Mouse (Mus musculus): ENCODE results near the gene Kif16b.

Kif16b gene

DNA sequence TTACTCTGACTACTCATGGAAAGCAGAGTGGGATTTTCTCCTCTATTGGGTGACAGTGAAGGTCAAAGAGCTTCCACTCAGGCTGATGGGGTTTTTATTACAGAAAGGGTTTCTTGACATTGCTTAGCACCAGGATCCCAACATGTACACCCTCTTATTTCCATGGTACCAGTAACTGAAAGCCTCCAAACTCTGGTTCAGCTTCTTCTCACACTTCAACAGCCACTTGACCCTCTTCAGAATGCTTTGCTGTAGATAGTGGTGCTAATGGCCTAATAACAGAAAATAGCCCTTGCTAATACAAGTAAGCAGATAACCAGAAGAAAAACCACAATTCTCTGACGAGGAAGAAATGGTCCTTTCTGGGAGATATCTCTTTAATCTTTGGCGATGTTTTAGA is 259.6 kb downstream of the Kif16b start:
- no peak for DNase-seq

GRCm38 (mm10) chr2:142635606-142636304 is 265.6 kb downstream of the Kif16b start:
- no peak for DNase-seq

GRCm38 (mm10) chr2:142633996-142634559 is 267.3 kb downstream of the Kif16b start:
- DNase-seq = no peak

GRCm38 (mm10) chr2:142629523-142630312 is 271.6 kb downstream of the Kif16b start:
- no peak for DNase-seq

GRCm38 (mm10) chr2:142625756-142626155 is 275.6 kb downstream of the Kif16b start:
- no peak for DNase-seq

DNA sequence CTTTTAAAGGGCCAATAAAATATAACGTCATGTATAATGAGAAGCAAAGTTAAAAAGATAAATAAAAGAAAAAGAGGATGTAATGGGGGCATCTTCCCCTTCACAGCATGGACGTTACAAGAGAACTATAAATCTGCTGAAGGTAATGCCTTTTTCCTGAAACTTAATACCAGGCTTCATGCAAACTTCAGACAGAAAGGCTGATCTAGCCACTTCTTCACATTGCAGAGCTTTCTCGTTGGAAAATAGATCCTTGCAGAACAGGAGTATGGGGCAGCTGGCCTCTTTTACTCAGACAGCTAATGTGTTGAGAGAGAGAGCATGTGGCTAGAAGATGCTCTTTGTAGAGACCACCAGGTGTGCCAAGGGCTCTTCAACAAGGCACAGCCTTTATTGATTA is 276.2 kb downstream of the Kif16b start:
- DNase-seq = no peak

- no peak for DNase-seq
Measured at GRCm38 (mm10) chr2:142624254-142624653, 277.1 kb downstream of the Kif16b start.

- DNase-seq = no peak
Measured at GRCm38 (mm10) chr2:142621152-142621551, 280.2 kb downstream of the Kif16b start.

DNA sequence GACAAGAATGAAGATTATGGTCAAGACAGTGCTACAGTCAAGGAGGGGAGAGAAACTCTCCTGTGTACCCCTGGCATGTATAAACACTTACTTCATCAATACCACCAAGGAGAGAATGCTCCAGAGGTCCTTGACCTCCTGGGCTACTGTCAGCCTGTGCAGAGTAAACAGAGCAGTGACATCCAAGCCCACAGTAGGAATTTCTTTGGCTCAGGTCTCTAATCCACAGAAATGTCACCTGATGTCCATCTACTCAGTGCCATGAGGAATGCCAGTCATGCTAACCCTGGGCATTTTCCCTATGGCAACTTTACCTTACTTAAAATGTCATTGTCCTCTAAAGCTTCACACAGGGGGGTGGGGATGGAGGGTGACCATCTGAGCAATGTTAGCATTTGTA is 281.4 kb downstream of the Kif16b start:
- DNase-seq = no peak

DNA sequence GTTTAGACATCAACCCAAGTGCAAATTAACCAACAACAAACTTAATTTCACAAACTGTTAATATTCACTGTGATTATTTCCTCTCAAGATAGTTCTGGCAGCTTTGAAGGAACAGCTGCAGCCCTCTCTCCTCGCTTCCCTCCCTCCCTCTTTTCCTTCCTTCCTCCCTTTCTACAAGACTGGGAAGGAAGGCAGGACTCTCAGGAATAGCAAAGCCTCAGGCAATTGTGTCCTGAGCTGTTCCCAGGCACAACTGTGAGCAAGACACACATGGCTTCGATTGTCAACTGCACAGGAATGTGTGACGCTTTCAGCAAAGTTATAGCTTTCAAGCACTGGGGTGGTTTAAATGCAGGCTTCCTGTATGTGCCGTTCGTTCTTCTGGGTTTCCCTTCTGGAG is 286.8 kb downstream of the Kif16b start:
- no peak for DNase-seq

DNA sequence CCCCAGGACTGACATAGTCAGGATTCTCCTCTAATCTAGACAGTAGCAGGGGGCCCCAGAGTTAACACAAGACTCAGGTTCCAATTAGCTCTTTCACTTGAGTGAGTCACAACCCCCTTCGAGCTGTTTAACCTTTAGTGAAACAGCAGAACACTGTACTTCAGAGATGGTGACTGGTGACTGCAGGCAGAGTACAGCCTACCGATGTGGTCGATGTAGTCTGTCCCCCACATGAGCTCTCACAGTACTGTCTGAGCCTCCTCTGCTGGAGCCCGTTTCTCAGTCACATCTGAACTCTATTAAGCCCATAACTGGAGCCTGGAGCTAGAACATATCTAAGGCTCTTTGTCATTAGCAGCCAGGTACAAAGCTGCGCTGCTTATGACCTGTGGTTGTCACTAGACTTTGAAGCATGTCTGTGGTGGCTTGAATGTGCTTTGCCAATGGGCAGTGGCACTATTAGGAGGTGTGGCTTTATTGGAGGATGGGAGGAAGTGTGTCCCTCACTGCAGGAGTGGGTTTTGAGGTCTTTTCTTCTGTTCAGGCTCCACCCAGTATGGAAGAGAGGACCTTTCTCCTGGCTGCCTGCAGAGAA is 288.9 kb downstream of the Kif16b start:
- DNase-seq = no peak

DNA sequence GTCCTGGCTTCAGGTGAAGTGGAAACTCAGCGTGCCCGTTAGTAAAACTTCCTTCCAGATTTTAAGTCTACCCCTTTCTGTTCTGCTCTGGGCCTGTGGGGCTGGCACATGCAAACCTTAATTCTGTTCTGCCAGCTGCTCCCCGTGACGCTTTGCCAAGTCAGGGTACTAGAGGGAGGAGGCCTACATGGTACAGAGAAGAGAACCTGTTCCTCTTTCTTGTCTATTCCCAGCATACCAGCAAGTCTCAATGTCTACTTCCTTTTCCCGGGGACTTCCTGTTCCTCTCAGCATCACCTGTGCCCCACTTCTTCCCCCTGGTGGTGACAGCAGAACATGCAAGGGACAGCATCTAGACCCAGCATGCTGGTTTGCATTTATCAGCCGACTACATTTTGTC is 290.2 kb downstream of the Kif16b start:
- DNase-seq = no peak

GRCm38 (mm10) chr2:142610206-142610605 is 291.1 kb downstream of the Kif16b start:
- DNase-seq = no peak

DNA sequence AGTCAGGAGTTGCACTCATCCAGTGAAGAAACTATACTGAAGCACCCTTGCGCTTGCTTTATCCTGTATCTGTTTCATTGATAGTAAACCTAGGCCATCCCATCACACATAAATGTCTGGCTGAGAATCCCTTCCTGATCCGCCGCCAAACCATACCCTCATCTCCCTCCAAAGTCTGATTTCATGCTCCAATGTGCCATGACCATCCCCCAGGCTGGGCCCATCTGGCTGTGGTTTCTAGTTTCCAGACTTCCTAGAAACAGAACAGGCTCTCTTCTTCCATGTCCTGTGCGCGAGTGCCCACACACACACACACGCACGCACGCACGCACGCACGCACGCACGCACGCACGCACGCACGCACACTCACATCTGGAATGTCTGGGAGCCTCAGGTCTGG is 292.6 kb downstream of the Kif16b start:
- DNase-seq = no peak

- DNase-seq = no peak
Measured at GRCm38 (mm10) chr2:142604762-142605161, 296.6 kb downstream of the Kif16b start.

- DNase-seq = no peak
Measured at GRCm38 (mm10) chr2:142603210-142603609, 298.1 kb downstream of the Kif16b start.

GRCm38 (mm10) chr2:142599235-142599634 is 302.1 kb downstream of the Kif16b start:
- no peak for DNase-seq

DNA sequence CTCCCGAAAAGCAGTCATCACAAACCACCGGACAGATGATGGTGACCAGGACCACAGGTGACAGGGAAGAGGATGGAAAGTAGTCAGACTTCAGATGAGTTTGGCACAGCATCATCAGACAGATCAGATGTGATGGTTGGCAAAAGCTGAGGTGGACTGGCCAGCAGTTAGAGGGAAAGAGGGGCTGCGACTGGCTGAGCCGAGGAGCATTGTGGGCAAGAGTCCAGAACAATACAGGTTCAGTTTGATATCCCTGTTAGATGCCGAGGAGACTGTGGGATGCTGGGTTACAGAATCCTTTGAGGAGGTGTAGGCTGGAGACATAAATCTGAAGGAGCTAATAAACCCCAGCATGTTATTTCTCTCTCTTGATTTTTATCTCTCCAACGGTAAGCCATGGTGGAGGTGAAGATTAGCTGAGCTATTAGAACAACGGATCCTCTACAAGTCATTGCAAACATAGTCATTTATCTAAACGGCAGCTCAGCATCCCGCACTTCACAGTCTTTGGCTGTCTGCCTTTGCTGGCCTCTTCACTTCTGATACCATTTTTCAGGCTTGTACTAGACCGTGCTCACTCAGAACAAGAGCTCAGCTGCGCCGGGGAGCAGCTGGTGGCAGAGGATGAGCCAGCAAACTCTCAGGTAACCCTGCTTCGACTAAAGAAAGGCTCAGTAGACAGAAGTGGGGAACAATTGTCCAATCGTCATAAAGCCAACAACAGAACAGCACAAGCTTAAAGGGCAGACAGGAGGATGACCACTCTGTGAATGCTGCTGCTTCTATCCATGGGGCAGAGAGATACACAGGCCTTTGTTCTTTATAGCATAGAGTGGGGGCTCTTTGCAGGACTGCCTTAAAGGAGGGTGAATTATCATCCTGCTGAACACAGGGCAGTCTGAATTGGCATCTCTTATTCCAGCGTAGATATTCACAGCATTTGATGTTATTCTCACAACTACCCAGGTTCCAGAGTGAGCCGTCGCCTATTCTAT is 304.9 kb downstream of the Kif16b start:
- DNase-seq = no peak

DNA sequence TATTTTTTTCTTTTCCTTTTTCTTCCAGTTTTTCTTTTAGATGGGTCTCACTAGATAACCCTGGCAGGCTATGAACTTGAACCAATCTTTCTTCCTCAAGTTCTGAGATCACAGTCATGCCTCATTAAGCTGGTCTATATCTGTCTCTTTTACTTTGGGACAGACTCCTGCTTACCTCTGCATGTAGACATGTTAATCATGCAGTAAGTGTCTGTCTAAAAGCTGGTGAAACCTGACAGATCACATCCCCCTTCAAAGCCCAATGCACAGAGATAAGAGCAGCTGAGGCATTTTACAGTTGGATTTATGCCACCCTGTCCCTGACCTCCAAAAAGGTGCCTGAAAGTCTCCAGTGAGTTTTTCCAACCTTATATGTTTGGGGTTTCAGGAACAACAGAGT is 310.4 kb downstream of the Kif16b start:
- DNase-seq = no peak

DNA sequence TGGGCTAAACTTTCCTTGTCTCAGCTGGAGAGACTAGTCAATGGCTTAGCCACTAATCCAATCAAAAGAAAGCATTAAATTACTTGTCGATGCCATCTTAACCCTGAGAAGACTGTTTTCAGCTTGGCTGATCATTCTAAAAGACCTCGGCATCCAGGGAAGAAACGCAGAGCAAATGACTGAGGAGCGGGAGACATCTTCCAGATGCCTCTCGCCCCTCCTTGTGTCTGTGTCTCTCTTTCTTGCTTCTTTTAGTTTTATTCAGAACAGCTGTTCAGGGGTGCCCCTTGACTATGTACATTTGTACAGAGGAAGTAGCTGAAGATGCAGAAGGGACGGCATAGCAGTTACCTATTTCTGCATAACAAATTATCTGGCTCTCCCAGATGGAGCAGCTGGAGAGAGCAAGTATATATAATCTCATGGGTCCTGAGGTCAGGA is 311.0 kb downstream of the Kif16b start:
- DNase-seq = no peak

- no peak for DNase-seq
Measured at GRCm38 (mm10) chr2:142589403-142590283, 311.7 kb downstream of the Kif16b start.

Data from thymus, adult 18-20 months (tissue).